Mouse (Mus musculus): Measurements from ENCODE around the gene Akap9. TPM values are rescaled to one million over a fixed set of nuclear protein-coding genes. Genes with fewer than 3 reads are reported as not detected.
"Not testable (repeated sequence)": the region's sequence is repeated elsewhere in the genome, so short reads cannot be mapped to it uniquely, and the experiment has no call there.

Akap9 gene
- 282 and 289 TPM in 2 replicates for polyA plus RNA-seq (2015; fragmentation: Nextera tagmentation; extraction: Ambion mirVana)

GRCm38 (mm10) chr5:3927801-3928689 lies at the start of gene Akap9:
TSS of gene Akap9 (plus strand) at chr5:3928054.
- peak within 1 kb of the TSS; percentile 83 for H3K4me3 ChIP-seq (ENCODE audit: low read length)
- H3K4me1 ChIP-seq (ENCODE audit: control insufficient read depth, insufficient read depth, low read depth, low read length) = peaks cover 17% of the 10 kb centered on the region
- peak within 1 kb of the TSS; percentile 97 for H3K9ac ChIP-seq (ENCODE audit: low read depth, low read length)
- H3K36me3 ChIP-seq (ENCODE audit: control insufficient read depth, insufficient read depth, low read length) = no peaks in the 10 kb centered on the region
- H3K27ac ChIP-seq (ENCODE audit: low read depth, low read length) = peak within 1 kb of the TSS; percentile 99
- WGBS = under 1% methylated on average over 54 of the region's 82 CpGs
- H3K9me3 ChIP-seq (ENCODE audit: control insufficient read depth, low read length) = no peaks in the 10 kb centered on the region
- peak within 1 kb of the TSS; percentile 83 for H3K4me2 ChIP-seq (ENCODE audit: low read length)
- ATAC-seq = peak; percentile 90
- no peaks in the 10 kb centered on the region for H3K27me3 ChIP-seq (replicated peaks; ENCODE audit: control insufficient read depth, insufficient read depth, low read length)

- not testable (repeated sequence) for H3K4me2 ChIP-seq (ENCODE audit: low read length); H3K9ac ChIP-seq (ENCODE audit: low read depth, low read length); ATAC-seq; H3K27me3 ChIP-seq (replicated peaks; ENCODE audit: control insufficient read depth, insufficient read depth, low read length); H3K36me3 ChIP-seq (ENCODE audit: control insufficient read depth, insufficient read depth, low read length); H3K4me3 ChIP-seq (ENCODE audit: low read length); H3K4me1 ChIP-seq (ENCODE audit: control insufficient read depth, insufficient read depth, low read depth, low read length); H3K9me3 ChIP-seq (ENCODE audit: control insufficient read depth, low read length); H3K27ac ChIP-seq (ENCODE audit: low read depth, low read length)
- 92% methylated on average over 6 of the region's 7 CpGs for WGBS
Measured at GRCm38 (mm10) chr5:3886862-3887261, 41.0 kb upstream of the Akap9 start.

- H3K9me3 ChIP-seq (ENCODE audit: control insufficient read depth, low read length) = no peaks in the 10 kb centered on the region
- ATAC-seq = no peak
- no peaks in the 10 kb centered on the region for H3K36me3 ChIP-seq (ENCODE audit: control insufficient read depth, insufficient read depth, low read length)
- no peak overlapping the region for H3K4me2 ChIP-seq (ENCODE audit: low read length)
- H3K27ac ChIP-seq (ENCODE audit: low read depth, low read length) = no peak overlapping the region
- H3K4me3 ChIP-seq (ENCODE audit: low read length) = no peak overlapping the region
- H3K9ac ChIP-seq (ENCODE audit: low read depth, low read length) = no peak overlapping the region
- no peaks in the 10 kb centered on the region for H3K27me3 ChIP-seq (replicated peaks; ENCODE audit: control insufficient read depth, insufficient read depth, low read length)
- peaks cover 6% of the 10 kb centered on the region; the same call in 1 of the 2 replicates for H3K4me1 ChIP-seq (ENCODE audit: control insufficient read depth, insufficient read depth, low read depth, low read length)
Measured at GRCm38 (mm10) chr5:3889201-3889600, 38.7 kb upstream of the Akap9 start.

- H3K27ac ChIP-seq (ENCODE audit: low read depth, low read length); H3K9me3 ChIP-seq (ENCODE audit: control insufficient read depth, low read length); H3K36me3 ChIP-seq (ENCODE audit: control insufficient read depth, insufficient read depth, low read length); H3K4me1 ChIP-seq (ENCODE audit: control insufficient read depth, insufficient read depth, low read depth, low read length); H3K27me3 ChIP-seq (replicated peaks; ENCODE audit: control insufficient read depth, insufficient read depth, low read length): not testable (repeated sequence)
- H3K9ac ChIP-seq (ENCODE audit: low read depth, low read length) = peak within 1 kb of the TSS; percentile 8; the same call in 1 of the 2 replicates
- H3K4me3 ChIP-seq (ENCODE audit: low read length) = peak within 1 kb of the TSS; percentile 39
- ATAC-seq = peak; percentile 100
- WGBS = 5% methylated on average over 4 of the region's 47 CpGs
- H3K4me2 ChIP-seq (ENCODE audit: low read length) = peak within 1 kb of the TSS; percentile 73
Measured at GRCm38 (mm10) chr5:3893459-3894293, 34.2 kb upstream of the Akap9 start, which contains the start of gene Mterf1a. TSS of gene Mterf1a (minus strand) at chr5:3893933.

GRCm38 (mm10) chr5:3894294-3894619 lies 33.6 kb upstream of the Akap9 start:
- 95% methylated on average over 4 of the region's 4 CpGs for WGBS
- ATAC-seq; H3K4me1 ChIP-seq (ENCODE audit: control insufficient read depth, insufficient read depth, low read depth, low read length); H3K4me2 ChIP-seq (ENCODE audit: low read length); H3K36me3 ChIP-seq (ENCODE audit: control insufficient read depth, insufficient read depth, low read length); H3K27me3 ChIP-seq (replicated peaks; ENCODE audit: control insufficient read depth, insufficient read depth, low read length); H3K9ac ChIP-seq (ENCODE audit: low read depth, low read length); H3K9me3 ChIP-seq (ENCODE audit: control insufficient read depth, low read length); H3K27ac ChIP-seq (ENCODE audit: low read depth, low read length): not testable (repeated sequence)
- peak overlapping the region; percentile 34; the same call in 1 of the 2 replicates for H3K4me3 ChIP-seq (ENCODE audit: low read length)

GRCm38 (mm10) chr5:3905471-3905870 lies 22.4 kb upstream of the Akap9 start:
- 76% methylated on average over 2 of the region's 2 CpGs for WGBS
- Histone ChIP-seq H3K9me3 (ENCODE audit: control insufficient read depth, low read length) (no peaks in the 10 kb centered on the region), H3K36me3 (ENCODE audit: control insufficient read depth, insufficient read depth, low read length) (no peaks in the 10 kb centered on the region), H3K4me1 (ENCODE audit: control insufficient read depth, insufficient read depth, low read depth, low read length) (no peaks in the 10 kb centered on the region), H3K9ac (ENCODE audit: low read depth, low read length) (no peak overlapping the region), H3K4me3 (ENCODE audit: low read length) (no peak overlapping the region), H3K4me2 (ENCODE audit: low read length) (no peak overlapping the region), H3K27me3 (replicated peaks; ENCODE audit: control insufficient read depth, insufficient read depth, low read length) (no peaks in the 10 kb centered on the region), H3K27ac (ENCODE audit: low read depth, low read length) (no peak overlapping the region)
- no peak for ATAC-seq

GRCm38 (mm10) chr5:3922350-3922749 lies 5.5 kb upstream of the Akap9 start:
- Histone ChIP-seq H3K4me2 (ENCODE audit: low read length) (no peak overlapping the region), H3K36me3 (ENCODE audit: control insufficient read depth, insufficient read depth, low read length) (no peaks in the 10 kb centered on the region), H3K4me3 (ENCODE audit: low read length) (no peak overlapping the region), H3K4me1 (ENCODE audit: control insufficient read depth, insufficient read depth, low read depth, low read length) (peaks cover 2% of the 10 kb centered on the region; the same call in 1 of the 2 replicates), H3K9ac (ENCODE audit: low read depth, low read length) (no peak overlapping the region), H3K9me3 (ENCODE audit: control insufficient read depth, low read length) (no peaks in the 10 kb centered on the region), H3K27ac (ENCODE audit: low read depth, low read length) (no peak overlapping the region), H3K27me3 (replicated peaks; ENCODE audit: control insufficient read depth, insufficient read depth, low read length) (no peaks in the 10 kb centered on the region)
- no peak for ATAC-seq
- 87% methylated on average over 2 of the region's 2 CpGs for WGBS

- no peak for ATAC-seq
- H3K9me3 ChIP-seq (ENCODE audit: control insufficient read depth, low read length) = no peaks in the 10 kb centered on the region
- H3K36me3 ChIP-seq (ENCODE audit: control insufficient read depth, insufficient read depth, low read length) = no peaks in the 10 kb centered on the region
- peak overlapping the region; percentile 41 for H3K9ac ChIP-seq (ENCODE audit: low read depth, low read length)
- H3K4me2 ChIP-seq (ENCODE audit: low read length) = peak overlapping the region; percentile 6; the same call in 1 of the 2 replicates
- no peak overlapping the region for H3K4me3 ChIP-seq (ENCODE audit: low read length)
- H3K4me1 ChIP-seq (ENCODE audit: control insufficient read depth, insufficient read depth, low read depth, low read length) = peaks cover 16% of the 10 kb centered on the region
- 18% methylated on average over 4 of the region's 4 CpGs for WGBS
- H3K27me3 ChIP-seq (replicated peaks; ENCODE audit: control insufficient read depth, insufficient read depth, low read length) = no peaks in the 10 kb centered on the region
- 0 out of 2 replicates have a peak overlapping the region, but pooled peaks have one; percentile 61 for H3K27ac ChIP-seq (ENCODE audit: low read depth, low read length)
Measured at GRCm38 (mm10) chr5:3926666-3927065, 1.2 kb upstream of the Akap9 start.

GRCm38 (mm10) chr5:3928690-3929046 lies 814 bp downstream of the Akap9 start:
- Histone ChIP-seq H3K9me3 (ENCODE audit: control insufficient read depth, low read length) (no peaks in the 10 kb centered on the region), H3K4me2 (ENCODE audit: low read length) (peak overlapping the region; percentile 83), H3K4me3 (ENCODE audit: low read length) (peak overlapping the region; percentile 83), H3K4me1 (ENCODE audit: control insufficient read depth, insufficient read depth, low read depth, low read length) (peaks cover 17% of the 10 kb centered on the region), H3K27me3 (replicated peaks; ENCODE audit: control insufficient read depth, insufficient read depth, low read length) (no peaks in the 10 kb centered on the region), H3K9ac (ENCODE audit: low read depth, low read length) (peak overlapping the region; percentile 97), H3K36me3 (ENCODE audit: control insufficient read depth, insufficient read depth, low read length) (no peaks in the 10 kb centered on the region), H3K27ac (ENCODE audit: low read depth, low read length) (peak overlapping the region; percentile 99)
- WGBS = 0% methylated on average over 12 of the region's 12 CpGs
- peak; percentile 66 for ATAC-seq

All from hindbrain, embryonic 16.5 days (tissue).